Mouse (Mus musculus) thymus, postnatal 36 days (tissue): ENCODE measurements around the gene Krba1.
A peak's percentile ranks its signal among the peaks of the same experiment; 100 is the strongest.

ENCODE experiments used
- DNase-seq, 2 experiments: peaks; one replicate each; pipeline ENCODE4 v3.0.0; 2022; ENCODE audit warnings: mixed read lengths in 2 of 2

Krba1 gene

DNA sequence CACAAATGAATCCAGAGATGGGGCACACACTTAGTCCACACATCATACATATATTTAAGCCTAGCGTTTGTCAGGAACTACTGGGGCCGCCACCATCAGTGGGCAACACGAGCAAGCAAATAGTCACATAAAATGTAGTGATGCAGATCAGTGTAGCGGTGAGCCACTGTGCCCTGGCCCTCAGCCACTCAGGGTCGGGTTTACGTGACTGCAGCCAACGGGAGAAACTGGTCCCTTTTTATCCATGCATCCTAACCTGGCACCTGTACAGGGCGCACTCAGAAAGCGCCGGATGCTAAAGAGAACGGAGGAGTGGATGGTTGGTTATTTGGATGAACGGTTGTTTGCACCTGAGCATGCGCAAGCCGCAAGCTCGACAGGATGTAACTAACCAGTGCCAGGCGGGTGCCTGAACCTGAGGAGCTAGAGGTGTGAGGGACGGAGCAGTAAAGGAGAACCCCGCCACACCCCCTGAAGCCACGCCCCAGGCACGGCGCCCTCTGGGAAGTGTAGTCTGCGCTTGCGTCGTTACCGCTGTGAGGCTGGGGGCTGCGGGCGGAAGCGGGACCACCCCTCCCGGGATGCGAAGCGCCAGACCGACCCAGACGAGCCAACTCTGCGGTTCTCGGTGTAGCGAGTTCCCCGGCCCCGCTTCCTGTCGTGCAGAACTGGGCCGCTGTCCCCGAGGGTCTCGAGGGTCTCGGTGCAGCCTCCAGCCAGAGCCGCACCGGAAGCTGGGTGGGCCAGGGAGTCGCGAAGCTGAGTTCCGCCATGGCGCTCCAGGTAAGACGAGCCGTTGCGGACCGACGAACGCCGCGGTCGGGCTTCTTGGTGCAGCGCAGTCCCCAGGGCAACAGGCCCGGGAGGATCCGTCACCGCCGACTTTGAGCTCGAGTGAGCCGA is at the start of gene Krba1:
TSS of gene Krba1 (plus strand) at position 482 of the 903 bp plus-strand sequence.
- DNase-seq: peak; percentile 94 to 95

- DNase-seq: no peak
Measured at GRCm38 (mm10) chr6:48358897-48359296, 36.5 kb upstream of the Krba1 start.

GRCm38 (mm10) chr6:48366322-48366996 is 28.9 kb upstream of the Krba1 start:
- DNase-seq: no peak

DNA sequence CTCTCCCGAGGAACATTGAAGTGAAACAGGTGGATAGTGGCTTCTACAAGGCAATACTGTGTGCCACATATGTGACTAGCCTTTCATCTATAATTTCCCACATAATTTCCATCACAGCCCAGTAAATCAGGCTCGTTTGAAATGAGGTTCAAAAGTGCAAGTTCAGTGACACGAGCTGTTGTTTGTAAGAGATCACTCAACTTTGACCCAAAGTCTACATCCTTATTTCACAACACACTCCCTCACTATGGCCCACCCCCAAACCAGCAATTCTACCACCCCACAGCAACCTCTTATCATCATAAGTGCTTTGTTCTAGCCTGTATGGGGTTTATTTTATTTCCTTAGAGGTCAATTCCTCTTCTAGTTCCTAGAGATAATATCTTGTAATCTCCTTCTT is 7.2 kb upstream of the Krba1 start:
- DNase-seq: no peak

DNA sequence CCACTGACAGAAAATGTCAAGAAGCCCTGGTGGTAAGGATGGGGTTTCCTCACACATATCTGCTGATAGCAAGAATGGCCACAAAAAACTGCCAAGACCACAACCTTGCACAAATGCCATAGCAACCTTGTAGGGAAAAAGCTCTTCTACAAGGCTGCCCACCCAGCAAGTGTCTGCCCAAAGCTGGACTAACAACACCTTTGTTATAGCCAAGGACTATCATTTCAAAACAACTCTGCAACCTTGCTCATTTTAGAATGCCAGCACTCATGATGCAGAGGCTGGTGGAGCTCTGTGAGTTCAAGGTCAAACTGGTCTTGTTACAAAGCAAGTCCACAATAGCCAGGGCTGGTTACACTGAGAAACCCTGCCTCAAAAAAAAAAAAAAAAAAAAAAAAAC is 1.6 kb upstream of the Krba1 start:
- DNase-seq: no peak

DNA sequence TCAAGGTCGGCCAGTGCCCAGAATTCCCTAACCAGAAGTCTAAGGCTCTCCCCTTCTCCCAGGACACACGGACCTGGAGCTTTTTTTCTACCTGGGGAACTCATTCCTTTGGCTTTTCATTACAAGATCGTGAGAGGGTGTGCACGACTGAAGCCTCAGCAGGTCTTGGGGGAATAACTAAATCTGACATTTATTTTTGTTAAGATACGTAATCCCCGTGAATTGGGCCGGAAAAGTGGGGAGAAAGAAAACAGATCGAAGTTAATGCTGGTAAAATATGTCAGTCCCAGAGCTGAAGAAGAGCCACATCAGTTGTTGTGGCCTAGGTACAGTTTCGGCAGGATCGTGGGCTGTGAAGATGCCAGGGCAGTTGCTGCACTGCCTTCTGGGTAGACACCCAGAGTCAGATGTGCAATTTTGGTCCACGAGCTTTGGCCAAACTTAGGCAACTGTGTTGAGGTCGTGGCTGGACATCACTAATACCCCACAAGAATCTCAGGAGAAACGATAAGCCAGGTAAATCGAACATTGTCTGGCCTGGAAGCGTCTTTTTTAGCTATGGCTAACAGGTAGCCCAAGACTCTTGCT is 716 bp downstream of the Krba1 start:
- DNase-seq: no peak

GRCm38 (mm10) chr6:48396686-48397085 is 1.3 kb downstream of the Krba1 start:
- no peak for DNase-seq

- DNase-seq: peak; percentile 33 to 37
Measured at GRCm38 (mm10) chr6:48397336-48397735, 1.9 kb downstream of the Krba1 start.

DNA sequence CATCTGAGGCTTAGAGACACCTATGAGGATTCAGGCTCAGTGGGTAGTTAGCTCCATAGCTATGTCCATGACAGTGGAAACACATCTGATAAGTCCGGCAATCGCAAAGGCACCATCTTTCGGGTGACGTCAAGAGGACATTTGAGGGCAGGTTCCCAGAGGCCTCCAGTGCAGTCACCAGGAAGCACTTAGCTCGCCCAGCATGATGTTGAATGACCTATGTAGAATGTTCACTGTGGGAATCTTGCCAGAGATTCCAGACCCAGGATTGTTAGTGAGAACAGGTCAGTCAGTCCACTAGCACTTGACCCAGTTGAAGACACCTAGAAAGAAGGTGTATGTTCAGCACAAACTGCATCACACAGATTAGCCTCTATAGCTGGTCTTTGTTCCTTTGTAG is 4.5 kb downstream of the Krba1 start:
- DNase-seq: no peak

DNA sequence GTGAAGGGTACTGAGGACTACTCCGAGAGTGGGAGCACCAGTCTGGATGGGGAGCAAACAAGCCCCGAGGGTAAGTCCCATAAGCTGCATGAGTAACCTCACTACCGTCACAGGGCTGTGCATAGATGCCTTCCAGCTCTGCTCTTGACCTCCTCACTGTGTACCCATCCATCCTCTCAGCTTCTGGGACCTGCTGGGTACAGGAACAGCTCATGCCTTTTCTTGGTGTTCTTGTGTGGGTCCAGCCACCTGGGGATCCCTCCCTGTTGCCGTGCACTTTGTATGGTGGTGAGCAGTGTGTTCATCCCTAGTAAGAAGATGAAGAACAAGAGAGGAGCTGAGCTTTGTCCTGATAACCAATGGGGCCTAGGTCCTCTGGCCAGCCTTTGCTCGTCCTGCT is 8.7 kb downstream of the Krba1 start:
- no peak for DNase-seq

DNA sequence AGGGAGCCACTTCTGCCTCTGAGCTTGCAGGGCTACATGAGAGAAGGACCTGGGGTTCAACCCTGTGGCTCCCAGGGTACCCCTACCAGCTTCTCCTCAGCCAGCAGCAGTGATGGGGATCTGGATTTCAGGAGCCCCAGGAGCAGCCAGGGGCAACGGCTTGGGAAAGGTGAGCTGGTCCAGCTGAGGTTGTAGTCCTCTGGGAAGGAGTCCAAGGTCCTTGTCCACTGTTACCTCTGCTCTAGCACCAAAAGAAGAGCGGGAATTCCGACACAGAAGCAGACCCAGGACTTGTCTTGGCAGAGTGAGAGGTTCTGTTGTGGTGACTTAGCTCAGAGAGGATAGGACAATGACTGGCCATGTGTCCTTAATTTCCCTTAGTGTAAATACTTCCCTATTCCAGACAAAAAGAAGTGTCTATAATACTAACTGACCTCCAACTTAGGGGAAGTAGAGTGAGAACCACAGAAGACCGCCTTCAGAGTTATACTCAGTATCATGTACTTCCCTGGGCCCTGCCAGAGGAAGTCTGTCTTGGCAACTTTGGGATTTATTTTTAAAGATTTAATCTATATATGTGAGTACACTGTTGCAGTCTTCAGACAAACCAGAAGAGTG is 14.4 kb downstream of the Krba1 start:
- no peak for DNase-seq

- DNase-seq: no peak
Measured at GRCm38 (mm10) chr6:48410551-48410950, 15.2 kb downstream of the Krba1 start.

GRCm38 (mm10) chr6:48411193-48412092 is 16.1 kb downstream of the Krba1 start:
- DNase-seq: no peak

DNA sequence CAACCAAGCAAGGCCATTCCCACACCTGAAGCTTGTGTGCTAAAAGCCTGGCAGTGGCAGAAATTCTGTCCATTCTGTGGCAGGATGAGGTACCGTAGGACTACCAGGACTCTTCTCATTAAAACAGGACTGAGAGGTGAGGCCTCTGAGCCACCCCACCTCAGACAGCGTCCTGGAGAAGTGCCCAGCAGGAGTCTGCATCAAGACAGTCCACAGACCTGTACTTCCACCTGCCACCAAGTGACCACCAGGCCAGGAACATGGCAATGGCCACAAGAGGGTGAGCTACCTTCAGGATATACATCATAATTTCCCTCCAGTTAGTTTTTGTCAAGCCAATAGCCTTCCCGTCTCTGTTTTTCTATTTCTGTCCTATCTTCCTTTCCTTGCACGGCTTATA is 16.8 kb downstream of the Krba1 start:
- no peak for DNase-seq

GRCm38 (mm10) chr6:48412662-48413061 is 17.3 kb downstream of the Krba1 start:
- DNase-seq: no peak

DNA sequence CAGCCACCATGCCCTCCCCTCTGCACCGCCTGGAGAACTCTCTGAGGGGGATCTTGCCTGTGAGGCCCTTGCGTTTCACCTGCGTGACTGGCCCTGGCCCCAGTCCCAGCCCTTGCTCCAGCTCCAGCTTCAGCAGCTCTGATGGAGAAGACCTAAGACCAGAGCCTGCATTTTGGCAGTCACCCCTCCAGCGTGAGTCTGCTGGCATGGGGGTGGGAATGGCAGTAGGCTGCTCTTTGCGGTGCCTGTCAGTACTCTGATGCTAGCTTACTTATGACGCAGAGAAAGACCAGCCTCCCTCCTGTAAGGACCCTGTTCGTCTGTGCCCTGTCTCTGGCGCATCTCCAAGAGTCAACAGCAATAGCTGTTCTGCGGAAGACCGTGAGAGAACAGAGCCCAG is 17.7 kb downstream of the Krba1 start:
- DNase-seq: no peak

GRCm38 (mm10) chr6:48414886-48415285 is 19.5 kb downstream of the Krba1 start:
- DNase-seq: no peak

DNA sequence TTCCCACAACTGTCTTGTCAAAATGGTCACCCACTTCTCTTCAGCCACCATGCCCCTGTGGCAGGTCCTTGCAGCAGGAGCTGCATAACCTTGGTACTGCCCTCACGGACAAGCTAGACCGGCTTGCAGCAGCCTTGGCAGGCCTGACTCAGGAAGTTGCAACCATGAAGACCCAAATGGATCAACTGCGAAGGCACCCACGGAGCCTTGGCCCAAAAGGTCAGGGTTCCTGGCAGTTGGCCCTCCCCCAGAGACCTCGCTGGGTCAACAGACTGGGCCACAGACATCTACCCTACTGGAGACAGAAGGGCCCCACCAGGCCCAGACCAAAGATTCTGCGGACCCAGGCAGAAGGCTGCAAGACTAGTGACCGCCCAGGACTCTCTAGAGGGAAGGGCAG is 20.2 kb downstream of the Krba1 start:
- DNase-seq: no peak

DNA sequence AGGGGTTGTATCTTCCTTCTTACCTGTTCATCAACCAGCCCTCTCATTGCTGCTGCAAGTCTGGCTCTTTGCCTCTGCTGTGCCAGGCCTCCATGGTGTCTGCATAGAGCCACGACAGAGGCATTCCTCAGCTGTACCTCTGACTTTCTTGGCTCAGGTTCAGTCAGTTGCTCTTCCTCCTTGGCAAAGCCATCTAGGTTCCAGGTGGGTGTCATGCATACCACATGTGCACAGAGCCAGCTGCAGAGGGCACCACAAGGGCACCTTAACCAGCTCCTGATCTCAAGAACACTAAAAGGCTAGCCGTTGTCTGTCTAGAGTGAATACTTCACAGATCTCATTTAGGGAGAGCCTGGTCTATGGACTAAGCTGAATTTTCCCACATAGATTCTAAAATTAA is 21.1 kb downstream of the Krba1 start:
- DNase-seq: no peak

DNA sequence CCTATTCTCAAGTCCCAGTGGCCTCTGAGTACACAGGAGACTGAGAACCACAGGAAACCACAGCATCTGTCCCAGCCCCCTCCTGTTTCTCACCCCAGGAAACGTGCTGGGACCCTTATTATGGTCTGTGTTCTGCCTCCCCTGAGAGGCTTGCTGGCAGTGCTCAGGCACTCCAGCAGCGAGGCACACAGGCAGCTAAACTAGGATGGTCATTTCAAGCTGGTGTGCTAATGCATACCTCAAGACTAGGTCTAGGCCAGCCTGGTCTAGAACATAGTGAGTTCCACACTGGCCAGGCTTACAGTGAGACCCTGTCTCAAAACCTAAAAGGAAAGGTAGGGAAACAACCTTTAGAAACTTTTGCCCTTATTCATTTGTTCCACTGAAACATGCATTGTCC is 25.3 kb downstream of the Krba1 start:
- no peak for DNase-seq

- DNase-seq: no peak
Measured at GRCm38 (mm10) chr6:48423336-48423735, 27.9 kb downstream of the Krba1 start.

DNA sequence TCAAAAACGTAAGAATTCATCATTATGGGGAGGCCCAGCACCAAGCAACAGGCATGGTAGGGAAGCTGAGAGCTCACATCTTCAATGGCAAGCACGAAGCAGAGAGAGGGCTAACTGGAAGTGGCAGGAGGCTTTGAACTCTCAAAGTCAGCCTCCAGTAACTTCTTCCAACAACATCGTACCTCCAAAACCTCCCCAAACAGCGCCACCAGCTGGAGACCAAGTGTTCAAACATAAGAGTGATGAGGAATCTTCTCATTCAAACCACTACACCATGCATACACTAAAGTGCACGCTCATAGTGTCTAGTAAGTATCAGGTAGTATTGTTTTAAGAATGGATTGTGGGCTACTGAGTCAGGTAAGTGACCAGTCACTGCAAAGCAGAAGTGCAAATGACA is 28.7 kb downstream of the Krba1 start:
- no peak for DNase-seq
